Mouse (Mus musculus): ENCODE results near the gene Elavl3. TPM values are rescaled to one million over a fixed set of nuclear protein-coding genes. Genes with fewer than 3 reads are reported as not detected.

Elavl3 gene
- total RNA-seq, 2 experiments from 2014 or later = 197 to 205 TPM

Other genes starting within 250 kb of the Elavl3 start
- gene Angptl8, start 216.5 kb downstream of the Elavl3 start, total RNA-seq (2021) = not detected
- 10 to 100 TPM; 32.6 to 34.5 TPM for gene Dock6, start 199.4 kb downstream of the Elavl3 start, total RNA-seq (2021)
- gene Rab3d, start 133.8 kb downstream of the Elavl3 start, total RNA-seq (2021) = 10 to 100 TPM; 30.4 to 36.7 TPM
- gene Ccdc159, start 124.6 kb downstream of the Elavl3 start, total RNA-seq (2021) = 10 to 100 TPM; 15.5 to 16.1 TPM
- 10 to 100 TPM; 30.4 to 35.3 TPM for gene Tmem205, start 124.5 kb downstream of the Elavl3 start, total RNA-seq (2021)
- gene Plppr2, start 115.0 kb downstream of the Elavl3 start, total RNA-seq (2021) = 100 to 1,000 TPM; 312 to 317 TPM
- 10 to 100 TPM; 13.5 to 14.5 TPM for gene Swsap1, start 96.3 kb downstream of the Elavl3 start, total RNA-seq (2021)
- gene Epor, start 88.5 kb downstream of the Elavl3 start, total RNA-seq (2021) = 1 to 10 TPM; 2.0 to 3.2 TPM
- gene Rgl3, start 62.6 kb downstream of the Elavl3 start, total RNA-seq (2021) = 1 to 10 TPM; 1.4 to 2.2 TPM
- 1 to 10 TPM; 5.3 to 5.7 TPM for gene Ccdc151, start 49.4 kb downstream of the Elavl3 start, total RNA-seq (2021)
- 10 to 100 TPM; 90.5 to 96.5 TPM for gene Prkcsh, start 49.2 kb downstream of the Elavl3 start, total RNA-seq (2021)
- gene Gm49318, start 19.2 kb upstream of the Elavl3 start, total RNA-seq (2021) = 1 to 10 TPM in 1 of 2 experiments, not detected in 1; 6.2 TPM
- gene Zfp653, start 19.4 kb upstream of the Elavl3 start, total RNA-seq (2021) = 10 to 100 TPM; 19.4 to 21.1 TPM
- gene Ecsit, start 33.4 kb upstream of the Elavl3 start, total RNA-seq (2021) = 10 to 100 TPM; 45.8 to 46.8 TPM
- under 1 TPM; 0.42 to 0.43 TPM for gene Cnn1, start 47.2 kb upstream of the Elavl3 start, total RNA-seq (2021)
- gene Elof1, start 65.1 kb upstream of the Elavl3 start, total RNA-seq (2021) = 10 to 100 TPM; 60.4 to 60.7 TPM
- under 1 TPM; 0.53 to 0.67 TPM for gene Acp5, start 83.7 kb upstream of the Elavl3 start, total RNA-seq (2021)
- gene Pigyl, start 104.8 kb upstream of the Elavl3 start, total RNA-seq (2021) = 10 to 100 TPM; 38.8 to 48.5 TPM
- gene Zfp872, start 136.1 kb upstream of the Elavl3 start, total RNA-seq (2021) = under 1 TPM; 0.25 to 0.62 TPM
- 10 to 100 TPM; 16.9 to 18.5 TPM for gene Zfp809, start 173.7 kb upstream of the Elavl3 start, total RNA-seq (2021)
- gene Zfp599, start 207.9 kb upstream of the Elavl3 start, total RNA-seq (2021) = 1 to 10 TPM; 5.6 to 6.0 TPM